8 mouse cellular contexts compared by ENCODE assay signal in genomic region chr16:11579676-11580098, GRCm38 (mm10).
DNase-seq lines count a peak whose midpoint lies in the region; ATAC-seq and TF ChIP-seq lines count a peak whose summit lies in the region.

No protein-coding gene starts in this region.

- TF ChIP-seq POLR2A in lung, adult 2 months (IDR thresholded peaks at IDR 0.05; ENCODE audit: borderline replicate concordance, extremely low read depth, low read depth, low read length) = no peak

- no peak overlapping the region for H3K4me2 ChIP-seq in hindbrain, embryonic 16.5 days (ENCODE audit: low read length)
- H3K4me2 ChIP-seq in midbrain, embryonic 13.5 days (replicated peaks) = no peak overlapping the region

- no peak for DNase-seq in lung, adult 2 months
- DNase-seq in lung, postnatal 25 days (ENCODE audit: low spot score) = no peak
- peak; percentile 18 for DNase-seq in cerebellum, adult 8-10 months
- DNase-seq in gastrocnemius, adult 2 months = peak; percentile 46
- peak; percentile 39 to 42 for DNase-seq in left cerebral cortex, adult 2 months (ENCODE audit: extremely low spot score in 1 of 2, low spot score in 2 of 2)
- peak; percentile 33 for DNase-seq in thymus, postnatal 25 days

- H3K4me3 ChIP-seq in lung, adult 2 months (replicated peaks; ENCODE audit: extremely low read depth, low read depth, low read length) = no peak overlapping the region
- H3K4me3 ChIP-seq in gastrocnemius, adult 2 months = peak overlapping the region; percentile 46
- H3K4me3 ChIP-seq in hindbrain, embryonic 16.5 days (ENCODE audit: low read length) = no peak overlapping the region
- H3K4me3 ChIP-seq in left cerebral cortex, adult 2 months = no peak overlapping the region
- no peak overlapping the region for H3K4me3 ChIP-seq in midbrain, embryonic 13.5 days (replicated peaks)

- H3K27me3 ChIP-seq in hindbrain, embryonic 16.5 days (replicated peaks; ENCODE audit: control insufficient read depth, insufficient read depth, low read length) = no peaks in the 10 kb centered on the region
- no peaks in the 10 kb centered on the region for H3K27me3 ChIP-seq in midbrain, embryonic 13.5 days

- 43% methylated on average over 4 of the region's 4 CpGs for WGBS in lung, adult 2 months
- WGBS in hindbrain, embryonic 16.5 days = 36% methylated on average over 4 of the region's 4 CpGs
- 59% methylated on average over 4 of the region's 4 CpGs for WGBS in midbrain, embryonic 13.5 days

- ATAC-seq in hindbrain, embryonic 16.5 days = peak; percentile 83
- peak; percentile 87 for ATAC-seq in midbrain, embryonic 13.5 days

- peak; percentile 72 for TF ChIP-seq CTCF in lung, adult 2 months (IDR thresholded peaks at IDR 0.05; ENCODE audit: insufficient read depth, low read length)
- peak; percentile 81 for TF ChIP-seq CTCF in gastrocnemius, adult 2 months (IDR thresholded peaks at IDR 0.05)
- TF ChIP-seq CTCF in left cerebral cortex, adult 2 months (IDR thresholded peaks at IDR 0.05) = peak; percentile 76

- H3K9ac ChIP-seq in hindbrain, embryonic 16.5 days (ENCODE audit: low read depth, low read length) = no peak overlapping the region
- no peak overlapping the region for H3K9ac ChIP-seq in midbrain, embryonic 13.5 days (replicated peaks)

- H3K9me3 ChIP-seq in hindbrain, embryonic 16.5 days (ENCODE audit: control insufficient read depth, low read length) = no peaks in the 10 kb centered on the region
- no peaks in the 10 kb centered on the region for H3K9me3 ChIP-seq in midbrain, embryonic 13.5 days

- H3K27ac ChIP-seq in gastrocnemius, adult 2 months = peak overlapping the region; percentile 82
- H3K27ac ChIP-seq in hindbrain, embryonic 16.5 days (ENCODE audit: low read depth, low read length) = no peak overlapping the region; the same call in 1 of the 2 replicates
- peak overlapping the region; percentile 45; the same call in 1 of the 2 replicates for H3K27ac ChIP-seq in left cerebral cortex, adult 2 months
- H3K27ac ChIP-seq in midbrain, embryonic 13.5 days = no peak overlapping the region

- intact Hi-C loops in gastrocnemius, adult 2 months (cut with DNase I) = no loop called here
- intact Hi-C loops in left cerebral cortex, adult 2 months (cut with DNase I) = loop anchor here (5.0 kb wide), 1 partner anchor 113 kb away; no protein-coding TSS in a partner anchor

- H3K4me1 ChIP-seq in lung, adult 2 months (ENCODE audit: control insufficient read depth, insufficient read depth, low read length) = no peaks in the 10 kb centered on the region
- H3K4me1 ChIP-seq in hindbrain, embryonic 16.5 days (ENCODE audit: control insufficient read depth, insufficient read depth, low read depth, low read length) = peaks cover 2% of the 10 kb centered on the region; the same call in 1 of the 2 replicates
- peaks cover 3% of the 10 kb centered on the region; the same call in 1 of the 2 replicates for H3K4me1 ChIP-seq in midbrain, embryonic 13.5 days (replicated peaks)

- no peaks in the 10 kb centered on the region for H3K36me3 ChIP-seq in hindbrain, embryonic 16.5 days (ENCODE audit: control insufficient read depth, insufficient read depth, low read length)
- no peaks in the 10 kb centered on the region for H3K36me3 ChIP-seq in midbrain, embryonic 13.5 days

Comparison
In these comparisons a context has a peak if more than half of its experiments do, and no peak if none do; other contexts are left out.
1. DNase-seq: peak in cerebellum, adult 8-10 months (single experiment), gastrocnemius, adult 2 months (single experiment), left cerebral cortex, adult 2 months (2 of 2) and thymus, postnatal 25 days (single experiment); none in lung, adult 2 months (single experiment) and lung, postnatal 25 days (single experiment).
2. H3K27ac ChIP-seq: peak in gastrocnemius, adult 2 months (single experiment) and left cerebral cortex, adult 2 months (single experiment); none in hindbrain, embryonic 16.5 days (single experiment) and midbrain, embryonic 13.5 days (single experiment).
3. Peak in every context shown above with its lines, with median percentiles within 50 percentile points of each other: CTCF ChIP-seq.